Mouse (Mus musculus): ENCODE data around the gene Tulp3. TPM values are rescaled to one million over a fixed set of nuclear protein-coding genes. Genes with fewer than 3 reads are reported as not detected.
"Not testable (repeated sequence)": the region's sequence is repeated elsewhere in the genome, so short reads cannot be mapped to it uniquely, and the experiment has no call there.

The Tulp3 gene
- polyA plus RNA-seq (2012; rRNA removed) = 22.6 TPM in 2 replicates

GRCm38 (mm10) chr6:128355726-128356416 is at the start of gene Tulp3:
Tulp3 (minus strand) TSS chr6:128355851.
- DNase-seq (ENCODE audit: low spot score) = peak; percentile 87

- no peak for DNase-seq (ENCODE audit: low spot score)
Measured at GRCm38 (mm10) chr6:128404708-128405107, 49.1 kb upstream of the Tulp3 start.

- DNase-seq (ENCODE audit: low spot score) = no peak
Measured at GRCm38 (mm10) chr6:128399421-128400185, 44.0 kb upstream of the Tulp3 start.

GRCm38 (mm10) chr6:128398996-128399395 is 43.3 kb upstream of the Tulp3 start, which contains the start of gene Nrip2:
Nrip2 (plus strand) TSS chr6:128399296.
- no peak for DNase-seq (ENCODE audit: low spot score)

GRCm38 (mm10) chr6:128397574-128398261 is 42.1 kb upstream of the Tulp3 start:
- no peak for DNase-seq (ENCODE audit: low spot score)

GRCm38 (mm10) chr6:128390683-128391082 is 35.0 kb upstream of the Tulp3 start:
- DNase-seq (ENCODE audit: low spot score) = no peak

GRCm38 (mm10) chr6:128389185-128389584 is 33.5 kb upstream of the Tulp3 start:
- DNase-seq (ENCODE audit: low spot score) = no peak

GRCm38 (mm10) chr6:128385026-128385425 is 29.4 kb upstream of the Tulp3 start:
- DNase-seq (ENCODE audit: low spot score) = no peak

GRCm38 (mm10) chr6:128383752-128384151 is 28.1 kb upstream of the Tulp3 start:
- DNase-seq (ENCODE audit: low spot score) = no peak

- no peak for DNase-seq (ENCODE audit: low spot score)
Measured at GRCm38 (mm10) chr6:128381254-128381653, 25.6 kb upstream of the Tulp3 start.

GRCm38 (mm10) chr6:128380594-128381167 is 25.0 kb upstream of the Tulp3 start:
- DNase-seq (ENCODE audit: low spot score) = not testable (repeated sequence)

- no peak for DNase-seq (ENCODE audit: low spot score)
Measured at GRCm38 (mm10) chr6:128379636-128380035, 24.0 kb upstream of the Tulp3 start.

- DNase-seq (ENCODE audit: low spot score) = no peak
Measured at GRCm38 (mm10) chr6:128376371-128377085, 20.9 kb upstream of the Tulp3 start.

- no peak for DNase-seq (ENCODE audit: low spot score)
Measured at GRCm38 (mm10) chr6:128375192-128375591, 19.5 kb upstream of the Tulp3 start, which contains the start of the genes Tex52 and Gm44596. Tex52 (plus strand) TSS chr6:128375456. Gm44596 (plus strand) TSS chr6:128375503.

GRCm38 (mm10) chr6:128370040-128370439 is 14.4 kb upstream of the Tulp3 start:
- no peak for DNase-seq (ENCODE audit: low spot score)

GRCm38 (mm10) chr6:128366466-128366865 is 10.8 kb upstream of the Tulp3 start:
- DNase-seq (ENCODE audit: low spot score) = no peak

- DNase-seq (ENCODE audit: low spot score) = no peak
Measured at GRCm38 (mm10) chr6:128364721-128365120, 9.1 kb upstream of the Tulp3 start.

GRCm38 (mm10) chr6:128363007-128363825 is 7.6 kb upstream of the Tulp3 start:
- no peak for DNase-seq (ENCODE audit: low spot score)

GRCm38 (mm10) chr6:128362381-128363006 is 6.8 kb upstream of the Tulp3 start, which contains the start of the genes Rhno1 and Foxm1:
Rhno1 (minus strand) TSS chr6:128362911.
Foxm1 (plus strand) TSS chr6:128362967.
- peak; percentile 80 for DNase-seq (ENCODE audit: low spot score)

- no peak for DNase-seq (ENCODE audit: low spot score)
Measured at GRCm38 (mm10) chr6:128361901-128362300, 6.2 kb upstream of the Tulp3 start.
